Mouse (Mus musculus) bone marrow macrophage, adult 2 months (primary cell): Measurements from ENCODE around the gene Lrrc8d.

Experiments used
- CTCF ChIP-seq: IDR thresholded peaks from 2 replicates; pipeline ENCODE4 v1.5.1; 2012; ENCODE audit warnings: low read depth, mild to moderate bottlenecking, low read length, moderate library complexity
- POLR2A ChIP-seq: IDR thresholded peaks from 2 replicates; pipeline ENCODE4 v1.6.1; 2012; ENCODE audit warnings: mild to moderate bottlenecking, low read depth, low read length, borderline replicate concordance

GRCm38 (mm10) chr5:105821390-105821789 is 121.6 kb downstream of the Lrrc8d start:
- TF ChIP-seq CTCF (no peak), POLR2A (no peak)
